Mouse (Mus musculus) bone marrow macrophage, adult 2 months (primary cell): ENCODE results near the gene Tent5a. TPM values are rescaled to one million over a fixed set of nuclear protein-coding genes. Genes with fewer than 3 reads are reported as not detected.

Experiments
- H3K27ac ChIP-seq: 2 replicates; pipeline ENCODE4 v1.5.1; 2012; ENCODE audit warnings: low read depth, low read length; ENCODE audit not compliant: insufficient read depth
- H3K4me1 ChIP-seq: 2 replicates; pipeline ENCODE4 v1.6.1; 2012; ENCODE audit warnings: low read length; ENCODE audit not compliant: control insufficient read depth, insufficient read depth
- H3K4me3 ChIP-seq: 2 replicates; pipeline ENCODE4 v1.5.1; 2012; ENCODE audit warnings: mild to moderate bottlenecking, low read length, moderate library complexity; ENCODE audit not compliant: insufficient read depth
- CTCF ChIP-seq: IDR thresholded peaks from 2 replicates; pipeline ENCODE4 v1.5.1; 2012; ENCODE audit warnings: low read depth, mild to moderate bottlenecking, low read length, moderate library complexity
- POLR2A ChIP-seq: IDR thresholded peaks from 2 replicates; pipeline ENCODE4 v1.6.1; 2012; ENCODE audit warnings: mild to moderate bottlenecking, low read depth, low read length, borderline replicate concordance
- polyA plus RNA-seq: library from polyadenylated mRNA; stranded (reverse); fragments of >200 nt; gene quantifications from 2 replicates; pipeline ENCODE4 v1.2.4, GENCODE M21; 2012; ENCODE audit not compliant: missing spikeins, insufficient read depth, insufficient read length

Tent5a gene
- polyA plus RNA-seq, 1 experiment: 55.5 TPM

DNA sequence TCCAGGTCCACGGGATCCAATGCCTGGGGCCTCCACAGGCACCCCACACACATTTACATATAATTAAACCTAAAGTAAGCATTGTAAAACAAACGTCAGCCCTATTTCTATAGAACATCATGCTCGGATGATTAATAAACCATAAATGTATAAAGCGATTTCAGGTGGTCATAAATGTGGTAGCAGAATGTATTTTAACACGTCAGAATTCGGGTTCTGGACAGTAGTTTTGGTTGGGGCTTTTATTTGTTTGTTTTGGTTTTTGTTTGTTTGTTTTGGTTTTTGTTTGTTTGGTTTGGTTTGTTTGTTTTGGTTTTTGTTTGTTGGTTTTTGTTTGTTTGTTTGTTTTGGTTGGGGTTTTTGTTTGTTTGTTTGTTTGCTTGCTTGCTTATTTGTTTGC lies 14.7 kb downstream of the Tent5a start, which contains the start of gene Gm11114:
Gm11114 (plus strand) TSS at position 301 of the 400 bp plus-strand sequence.
- Histone ChIP-seq H3K27ac (no peak within 1 kb of the TSS), H3K4me1 (no peaks in the 10 kb centered on the region), H3K4me3 (no peak within 1 kb of the TSS)
- TF ChIP-seq POLR2A (no peak), CTCF (no peak)

DNA sequence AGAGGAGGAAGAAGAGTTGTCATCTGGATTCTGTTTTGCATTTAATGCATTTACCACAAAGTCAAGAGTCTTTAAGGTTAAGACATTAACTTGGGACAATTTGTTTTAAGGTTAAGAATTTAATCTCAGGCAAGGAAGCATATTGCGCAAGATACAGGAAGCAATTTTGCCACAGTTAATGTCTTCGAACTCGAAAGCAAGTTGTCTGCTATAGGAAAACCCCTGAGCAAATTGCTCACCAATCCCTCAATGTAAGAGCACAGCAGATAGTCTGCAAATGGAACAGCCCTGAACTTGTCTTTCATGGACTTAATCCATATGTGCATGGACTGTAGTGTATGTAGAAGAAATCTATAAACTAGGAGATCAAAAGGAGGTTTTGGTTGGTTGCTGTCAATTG lies 23.8 kb downstream of the Tent5a start:
- TF ChIP-seq POLR2A (no peak), CTCF (no peak)
- H3K4me3 ChIP-seq: no peak overlapping the region
- H3K4me1 ChIP-seq: no peaks in the 10 kb centered on the region
- H3K27ac ChIP-seq: no peak overlapping the region

DNA sequence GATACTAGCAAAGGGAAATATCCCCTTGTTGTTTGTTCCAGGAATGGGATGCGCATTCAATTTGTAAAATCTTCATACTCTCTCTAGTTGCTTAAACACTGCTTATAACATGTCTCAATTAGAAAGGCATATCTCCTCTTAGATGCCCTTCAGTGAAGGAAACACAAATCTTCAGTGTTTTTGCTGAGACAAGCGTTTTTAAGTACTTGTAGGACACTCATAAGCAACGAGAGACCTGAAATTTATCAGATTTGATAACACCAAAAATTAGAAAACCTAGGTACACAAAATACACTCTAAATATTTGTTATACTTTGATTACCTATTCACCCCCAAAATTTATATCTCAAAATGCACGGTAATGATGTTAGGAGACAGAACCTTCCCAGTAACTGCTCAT lies 24.3 kb downstream of the Tent5a start:
- no peaks in the 10 kb centered on the region for H3K4me1 ChIP-seq
- TF ChIP-seq CTCF: no peak
- TF ChIP-seq POLR2A: no peak
- no peak overlapping the region for H3K4me3 ChIP-seq
- no peak overlapping the region for H3K27ac ChIP-seq

DNA sequence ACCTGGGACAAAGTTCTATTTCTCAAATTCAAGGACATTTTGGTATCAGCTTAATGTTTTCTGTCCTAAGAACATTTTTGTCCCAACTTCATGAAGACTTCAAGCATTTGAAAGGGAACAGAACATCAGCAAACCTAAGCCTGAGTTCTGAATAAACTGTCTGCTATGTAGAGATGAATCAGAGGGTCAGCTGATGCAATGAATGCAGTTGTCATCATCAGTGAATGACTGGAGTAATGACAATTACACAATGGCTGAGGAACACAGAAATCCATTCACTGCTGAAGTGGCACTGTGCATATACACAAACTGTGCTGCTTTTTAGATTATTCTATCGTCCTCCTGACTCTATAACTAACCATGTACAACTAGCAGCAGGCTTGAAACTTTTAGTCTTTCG lies 53.0 kb downstream of the Tent5a start:
- no peaks in the 10 kb centered on the region for H3K4me1 ChIP-seq
- no peak overlapping the region for H3K27ac ChIP-seq
- TF ChIP-seq CTCF (no peak), POLR2A (no peak)
- no peak overlapping the region for H3K4me3 ChIP-seq

Other genes starting within 250 kb of the Tent5a start
- not detected in 2 replicates for gene Gm11114, start 14.6 kb downstream of the Tent5a start, polyA plus RNA-seq